Mouse (Mus musculus) liver, embryonic 16.5 days (tissue): ENCODE results near the gene Arhgap28. TPM values are rescaled to one million over a fixed set of nuclear protein-coding genes. Genes with fewer than 3 reads are reported as not detected.

ENCODE experiments used
- ATAC-seq: fragments of 200-750 bp; cut with Nextera tagmentation; 2 replicates; pipeline ENCODE4 v1.8.0; 2017; ENCODE audit warnings: low read depth, mild to moderate bottlenecking, moderate number of reproducible peaks, moderate library complexity
- H3K27ac ChIP-seq: fragments of 300-500 bp; sonication (generic); 2 replicates; pipeline ENCODE4 v1.5.1; 2014; ENCODE audit warnings: mild to moderate bottlenecking, low read length
- H3K27me3 ChIP-seq: fragments of 300-500 bp; sonication (generic); 2 replicates; pipeline ENCODE4 v1.6.1; 2014; ENCODE audit warnings: low read depth, low read length, mixed read lengths; ENCODE audit not compliant: control insufficient read depth, insufficient read depth
- H3K36me3 ChIP-seq: fragments of 300-500 bp; sonication (generic); 2 replicates; pipeline ENCODE4 v1.6.1; 2014; ENCODE audit warnings: mild to moderate bottlenecking; ENCODE audit not compliant: control insufficient read depth, insufficient read depth
- H3K4me1 ChIP-seq: fragments of 300-500 bp; sonication (generic); 2 replicates; pipeline ENCODE4 v1.6.1; 2014; ENCODE audit warnings: low read depth, low read length, mixed read lengths; ENCODE audit not compliant: control insufficient read depth
- H3K4me2 ChIP-seq: fragments of 300-500 bp; sonication (generic); 2 replicates; pipeline ENCODE4 v1.6.1; 2014; ENCODE audit warnings: low read depth, low read length, mixed read lengths
- H3K4me3 ChIP-seq: fragments of 300-500 bp; sonication (generic); 2 replicates; pipeline ENCODE4 v1.5.1; 2014; ENCODE audit warnings: low read depth, mild to moderate bottlenecking, low read length
- H3K9ac ChIP-seq: fragments of 300-500 bp; sonication (generic); 2 replicates; pipeline ENCODE4 v1.6.1; 2014; ENCODE audit warnings: low read depth, low read length
- H3K9me3 ChIP-seq: fragments of 300-500 bp; sonication (generic); replicated peaks from 2 replicates; pipeline ENCODE4 v1.6.1; 2016; ENCODE audit warnings: low read length; ENCODE audit not compliant: control insufficient read depth
- whole genome bisulfite sequencing: fragments of 180-500 bp; shearing (Covaris S2); extraction: QIAGEN DNeasy Blood & Tissue Kit; methylation state at CpG from one replicate; pipeline ENCODE4 v1.1.7; 2014; ENCODE audit not compliant: insufficient replicate concordance; 5-methylcytosine and 5-hydroxymethylcytosine counted together
- polyA plus RNA-seq: library from polyadenylated mRNA; unstranded; fragments of >200 nt; fragmentation: Nextera tagmentation; extraction: Ambion mirVana; gene quantifications from 2 replicates; pipeline ENCODE4 v1.2.1, GENCODE M21; 2015

The Arhgap28 gene
- polyA plus RNA-seq, 1 experiment from 2014 or later: 1.3 TPM

DNA sequence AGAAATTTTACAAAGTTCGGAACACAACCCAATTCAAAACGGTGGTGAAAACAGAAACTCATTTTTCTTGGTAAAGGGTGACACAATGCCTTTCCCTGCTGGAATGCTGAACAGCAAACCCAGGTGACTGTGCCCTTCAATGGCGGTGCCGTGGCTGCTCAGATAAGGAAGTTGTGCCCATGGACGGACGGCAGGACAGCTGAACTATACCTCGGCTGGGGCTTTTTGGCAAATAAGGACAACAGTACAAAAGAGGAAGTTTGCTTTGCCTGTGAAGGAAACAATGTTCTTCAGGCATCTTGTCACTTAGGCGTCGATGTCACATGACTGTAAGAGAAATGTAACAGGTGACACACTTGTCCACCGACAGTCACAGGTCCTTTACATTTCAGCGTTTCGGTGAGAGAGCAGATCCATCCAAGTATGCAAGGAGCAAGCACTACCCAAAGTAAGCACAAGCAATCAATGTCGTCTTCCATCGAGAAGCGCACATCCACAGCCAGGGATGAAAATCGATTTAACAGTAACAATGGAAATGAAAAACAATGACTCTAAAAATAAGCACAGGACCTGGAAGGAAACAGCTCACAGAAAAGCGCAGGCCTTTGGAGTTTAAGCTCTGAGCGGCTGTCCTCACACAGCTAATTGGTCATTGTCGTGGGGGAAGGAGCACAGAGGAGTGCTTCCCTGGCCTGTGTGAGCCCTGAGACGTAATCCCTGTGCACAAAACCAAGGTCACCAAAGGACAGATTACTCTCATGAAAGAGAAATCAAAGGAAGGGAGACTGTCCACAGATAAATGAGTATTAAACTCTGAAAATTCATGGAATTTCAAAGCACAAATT is 114.2 kb downstream of the Arhgap28 start:
- 34% methylated on average over 20 of the region's 20 CpGs for WGBS
- Histone ChIP-seq H3K27me3 (no peaks in the 10 kb centered on the region), H3K4me2 (no peak overlapping the region), H3K27ac (no peak overlapping the region), H3K4me1 (no peaks in the 10 kb centered on the region), H3K36me3 (no peaks in the 10 kb centered on the region), H3K4me3 (no peak overlapping the region), H3K9ac (no peak overlapping the region), H3K9me3 (no peaks in the 10 kb centered on the region)
- no peak for ATAC-seq

GRCm38 (mm10) chr17:67888081-67888480 is 115.8 kb downstream of the Arhgap28 start:
- H3K4me1 ChIP-seq: no peaks in the 10 kb centered on the region
- 78% methylated on average over 9 of the region's 9 CpGs for WGBS
- ATAC-seq: no peak
- no peak overlapping the region for H3K9ac ChIP-seq
- H3K36me3 ChIP-seq: no peaks in the 10 kb centered on the region
- no peak overlapping the region for H3K27ac ChIP-seq
- H3K4me3 ChIP-seq: no peak overlapping the region
- H3K9me3 ChIP-seq: no peaks in the 10 kb centered on the region
- no peaks in the 10 kb centered on the region for H3K27me3 ChIP-seq
- H3K4me2 ChIP-seq: no peak overlapping the region

- H3K4me1 ChIP-seq: no peaks in the 10 kb centered on the region
- H3K27me3 ChIP-seq: no peaks in the 10 kb centered on the region
- H3K4me2 ChIP-seq: no peak overlapping the region
- no peak overlapping the region for H3K27ac ChIP-seq
- H3K9me3 ChIP-seq: no peaks in the 10 kb centered on the region
- ATAC-seq: no peak
- H3K4me3 ChIP-seq: no peak overlapping the region
- 33% methylated on average over 5 of the region's 5 CpGs for WGBS
- H3K36me3 ChIP-seq: no peaks in the 10 kb centered on the region
- no peak overlapping the region for H3K9ac ChIP-seq
These were observed 117.6 kb downstream of the Arhgap28 start for GRCm38 (mm10) chr17:67886326-67886725.

DNA sequence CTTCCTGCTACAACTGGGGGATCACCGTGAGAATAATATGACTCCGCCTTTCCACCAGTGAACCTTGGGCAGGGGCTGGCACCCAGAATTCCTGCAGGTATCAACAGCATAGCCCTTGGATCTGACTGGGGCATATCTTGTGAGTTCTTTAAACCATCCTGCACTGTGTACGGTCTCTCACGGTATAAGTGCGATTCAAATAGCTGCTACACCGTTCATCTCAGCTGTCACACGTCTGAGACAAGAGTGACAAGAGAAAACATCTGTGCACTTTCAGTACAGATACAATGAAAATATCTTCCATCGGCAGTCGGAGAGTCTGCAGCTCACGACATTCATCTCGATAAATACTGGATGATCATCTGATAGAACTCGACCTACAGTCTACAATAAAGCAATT is 126.3 kb downstream of the Arhgap28 start:
- no peaks in the 10 kb centered on the region for H3K36me3 ChIP-seq
- no peaks in the 10 kb centered on the region for H3K4me1 ChIP-seq
- no peak overlapping the region for H3K27ac ChIP-seq
- no peaks in the 10 kb centered on the region for H3K9me3 ChIP-seq
- ATAC-seq: no peak
- no peak overlapping the region for H3K4me3 ChIP-seq
- H3K4me2 ChIP-seq: no peak overlapping the region
- no peak overlapping the region for H3K9ac ChIP-seq
- WGBS: 69% methylated on average over 12 of the region's 12 CpGs
- no peaks in the 10 kb centered on the region for H3K27me3 ChIP-seq

DNA sequence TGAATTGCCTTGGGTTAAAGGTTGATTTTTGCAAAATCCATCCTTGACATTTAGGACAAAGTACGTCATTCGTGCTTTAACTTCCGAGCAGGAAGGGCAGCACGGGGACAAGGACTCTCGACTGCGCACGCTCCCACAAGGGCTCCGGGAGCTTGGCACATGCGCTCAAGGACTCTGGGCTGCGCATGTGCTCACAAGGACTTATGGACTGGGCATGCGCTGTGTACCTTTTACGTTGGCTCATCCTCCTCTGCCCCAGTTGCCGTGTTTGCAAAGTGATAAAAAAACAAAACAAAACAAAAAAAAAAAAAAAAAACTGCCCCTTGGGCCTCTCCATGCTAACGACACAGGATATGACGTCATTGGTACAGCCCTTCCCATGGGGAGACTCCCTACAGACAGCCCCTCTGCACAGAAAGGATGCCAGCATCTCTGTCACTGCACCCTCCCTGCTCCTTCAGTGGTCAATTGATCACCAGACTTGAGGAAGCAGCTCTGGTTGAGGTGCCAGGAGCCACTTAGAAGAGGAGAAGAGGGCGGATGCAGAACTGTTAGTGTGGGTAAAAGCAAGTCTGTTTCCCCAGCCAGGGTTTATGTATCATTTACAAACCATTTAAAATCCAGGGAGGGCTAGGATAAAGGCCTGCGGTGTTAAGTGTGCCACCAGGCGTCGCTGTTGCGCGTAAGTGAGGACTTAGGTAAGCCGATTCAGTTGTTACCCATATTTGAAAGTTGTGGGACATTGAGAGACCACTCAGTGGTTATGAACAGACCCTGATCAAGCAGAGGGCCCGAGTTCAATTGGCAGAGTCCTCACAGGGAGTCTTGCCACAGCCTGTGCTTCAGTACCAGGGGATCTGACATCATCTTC is 134.0 kb downstream of the Arhgap28 start:
- H3K4me1 ChIP-seq: no peaks in the 10 kb centered on the region
- WGBS: 65% methylated on average over 23 of the region's 23 CpGs
- H3K27me3 ChIP-seq: no peaks in the 10 kb centered on the region
- H3K9ac ChIP-seq: no peak overlapping the region
- no peaks in the 10 kb centered on the region for H3K9me3 ChIP-seq
- H3K4me2 ChIP-seq: no peak overlapping the region
- no peaks in the 10 kb centered on the region for H3K36me3 ChIP-seq
- H3K4me3 ChIP-seq: no peak overlapping the region
- ATAC-seq: no peak
- H3K27ac ChIP-seq: no peak overlapping the region

DNA sequence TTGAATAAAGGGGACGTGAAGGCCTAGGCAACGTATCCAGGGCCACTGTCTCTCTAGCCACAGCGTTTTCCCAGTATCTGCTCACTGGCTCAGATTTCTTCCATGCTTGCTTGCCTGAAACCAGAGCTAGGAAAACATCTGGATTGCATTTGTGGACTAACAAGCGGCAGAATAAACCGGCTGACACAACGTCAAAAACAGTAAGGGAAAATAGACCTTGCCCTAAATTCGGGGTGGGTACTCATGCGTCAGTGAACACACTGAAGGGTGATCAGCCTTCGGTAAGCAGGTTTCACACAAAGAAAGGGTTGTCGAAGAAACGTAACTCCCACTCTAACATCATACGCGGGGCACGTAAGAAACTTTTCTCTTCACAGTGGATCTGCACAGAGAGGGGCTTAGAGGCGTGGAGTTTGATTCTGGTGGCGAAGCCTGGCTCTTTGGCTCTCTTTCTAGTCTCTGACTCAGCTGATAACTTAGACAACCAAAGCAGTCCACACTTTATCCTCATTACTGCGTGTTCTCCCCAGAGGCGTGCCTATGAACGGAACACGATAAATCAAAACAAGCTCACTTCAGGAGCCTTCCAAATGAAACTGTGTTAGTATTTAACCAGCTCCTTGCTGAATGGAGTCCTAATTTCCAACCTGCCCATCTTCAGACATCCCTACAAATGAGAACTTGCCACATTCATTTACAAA is 137.2 kb downstream of the Arhgap28 start:
- Histone ChIP-seq H3K9me3 (no peaks in the 10 kb centered on the region), H3K27me3 (no peaks in the 10 kb centered on the region), H3K4me3 (no peak overlapping the region), H3K4me1 (no peaks in the 10 kb centered on the region), H3K9ac (no peak overlapping the region), H3K36me3 (no peaks in the 10 kb centered on the region), H3K27ac (no peak overlapping the region), H3K4me2 (no peak overlapping the region)
- 76% methylated on average over 20 of the region's 20 CpGs for WGBS
- ATAC-seq: no peak

DNA sequence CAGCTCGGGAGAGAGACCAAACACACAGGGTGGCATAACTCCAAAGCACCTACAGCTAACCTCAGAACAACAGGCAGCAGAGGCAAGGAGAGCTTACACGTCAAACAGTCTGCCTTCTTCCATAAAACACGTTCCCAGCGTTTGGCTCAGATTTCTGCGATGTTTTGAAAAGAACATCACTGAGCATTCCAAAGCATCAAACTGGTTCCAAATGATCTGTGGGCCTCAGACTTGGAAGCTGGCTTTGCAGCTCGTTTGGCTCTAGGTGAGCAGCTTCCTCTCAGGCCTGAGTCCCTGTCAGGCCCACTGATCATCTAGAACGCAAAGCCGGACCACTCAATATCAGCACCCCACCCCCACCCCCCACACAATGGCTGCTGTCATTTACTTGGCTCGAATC is 137.9 kb downstream of the Arhgap28 start:
- Histone ChIP-seq H3K4me1 (no peaks in the 10 kb centered on the region), H3K9me3 (no peaks in the 10 kb centered on the region), H3K4me3 (no peak overlapping the region), H3K9ac (no peak overlapping the region), H3K4me2 (no peak overlapping the region), H3K27ac (no peak overlapping the region), H3K36me3 (no peaks in the 10 kb centered on the region), H3K27me3 (no peaks in the 10 kb centered on the region)
- ATAC-seq: no peak
- WGBS: 59% methylated on average over 9 of the region's 9 CpGs

- Histone ChIP-seq H3K4me3 (no peak overlapping the region), H3K27ac (no peak overlapping the region), H3K36me3 (no peaks in the 10 kb centered on the region), H3K27me3 (no peaks in the 10 kb centered on the region), H3K4me2 (no peak overlapping the region), H3K9ac (no peak overlapping the region), H3K4me1 (no peaks in the 10 kb centered on the region), H3K9me3 (no peaks in the 10 kb centered on the region)
- no peak for ATAC-seq
- WGBS: 63% methylated on average over 3 of the region's 3 CpGs
These were observed 139.0 kb downstream of the Arhgap28 start for GRCm38 (mm10) chr17:67864912-67865311.
